Mouse (Mus musculus): ENCODE results near the gene 2310050C09Rik. TPM values are rescaled to one million over a fixed set of nuclear protein-coding genes. Genes with fewer than 3 reads are reported as not detected.

Gene 2310050C09Rik
- polyA plus RNA-seq (2012), result not detected in 2 replicates

- TF ChIP-seq GATA1 (IDR thresholded peaks at IDR 0.05; ENCODE audit: low read length), result no peak
Measured at GRCm38 (mm10) chr3:92870116-92870515, at the start of gene 2310050C09Rik. Gene 2310050C09Rik, minus strand, starts transcription at chr3:92870216.

GRCm38 (mm10) chr3:92907571-92907970 is 37.6 kb upstream of the 2310050C09Rik start:
- TF ChIP-seq GATA1 (IDR thresholded peaks at IDR 0.05; ENCODE audit: low read length), result no peak

DNA sequence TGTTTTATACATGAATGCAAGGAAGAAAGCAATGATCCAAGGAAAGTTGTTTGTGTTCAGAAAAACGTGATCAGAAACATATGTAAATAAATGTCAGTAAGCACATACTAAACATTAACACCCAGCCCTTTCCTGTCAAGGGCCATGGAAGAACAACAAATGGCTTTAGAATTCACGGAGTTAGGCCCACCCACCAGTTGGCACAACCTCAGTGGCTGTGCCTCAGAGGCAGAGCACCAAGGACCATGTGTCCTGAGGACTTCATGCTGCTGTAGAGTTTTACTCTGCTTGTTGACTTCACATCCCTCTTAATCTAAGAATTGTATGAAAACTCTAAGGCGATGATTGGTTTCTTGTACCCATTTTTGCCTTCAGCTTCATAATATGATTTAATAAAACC is 35.2 kb upstream of the 2310050C09Rik start:
- no peak for TF ChIP-seq GATA1 (IDR thresholded peaks at IDR 0.05; ENCODE audit: low read length)

DNA sequence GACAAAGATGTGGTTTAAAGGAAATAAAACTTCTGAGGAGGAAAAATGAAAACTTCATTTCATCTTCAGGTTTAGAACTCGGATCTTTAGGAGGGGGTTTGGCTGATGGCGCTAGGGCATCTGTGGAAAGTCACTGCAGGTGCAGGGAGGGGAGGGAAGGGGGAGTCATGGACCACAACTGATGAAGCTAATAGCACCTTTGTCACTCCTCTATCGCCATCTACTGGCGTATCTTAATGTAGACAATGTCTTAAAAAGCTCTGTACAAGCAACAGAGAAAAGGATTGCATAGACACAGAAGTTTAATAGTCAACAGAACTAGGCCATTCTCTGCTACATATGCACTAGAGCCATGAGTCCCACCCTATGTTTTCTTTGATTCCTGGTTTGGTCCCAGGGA is 33.6 kb upstream of the 2310050C09Rik start:
- no peak for TF ChIP-seq GATA1 (IDR thresholded peaks at IDR 0.05; ENCODE audit: low read length)

- no peak for TF ChIP-seq GATA1 (IDR thresholded peaks at IDR 0.05; ENCODE audit: low read length)
Measured at GRCm38 (mm10) chr3:92902992-92903391, 33.0 kb upstream of the 2310050C09Rik start.

DNA sequence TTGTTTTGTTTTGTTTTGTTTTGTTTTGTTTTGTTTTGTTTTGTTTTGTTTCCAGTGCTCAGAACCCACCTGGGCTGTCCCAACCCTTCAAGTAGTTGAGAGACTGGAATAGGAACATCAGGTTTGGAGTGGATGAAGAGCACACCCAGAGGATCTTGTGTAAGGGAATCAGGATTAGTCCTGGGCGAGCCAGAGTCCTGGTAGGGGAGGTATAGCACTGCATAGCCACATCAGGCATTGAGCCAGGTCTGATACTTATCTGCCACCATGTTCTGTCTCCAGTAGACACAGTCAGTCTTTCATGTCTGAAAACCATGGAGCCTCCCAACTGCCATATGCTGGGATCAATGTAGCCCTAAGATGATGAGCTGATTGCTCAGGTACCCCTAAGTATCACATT is 24.5 kb upstream of the 2310050C09Rik start:
- no peak for TF ChIP-seq GATA1 (IDR thresholded peaks at IDR 0.05; ENCODE audit: low read length)

GRCm38 (mm10) chr3:92894063-92894462 is 24.0 kb upstream of the 2310050C09Rik start:
- no peak for TF ChIP-seq GATA1 (IDR thresholded peaks at IDR 0.05; ENCODE audit: low read length)

- TF ChIP-seq GATA1 (IDR thresholded peaks at IDR 0.05; ENCODE audit: low read length), result no peak
Measured at GRCm38 (mm10) chr3:92874180-92874579, 4.2 kb upstream of the 2310050C09Rik start.

GRCm38 (mm10) chr3:92851186-92851585 is 18.8 kb downstream of the 2310050C09Rik start, which contains the start of gene Lce1l:
Gene Lce1l, minus strand, starts transcription at chr3:92851286.
- TF ChIP-seq GATA1 (IDR thresholded peaks at IDR 0.05; ENCODE audit: low read length), result no peak

- no peak for TF ChIP-seq GATA1 (IDR thresholded peaks at IDR 0.05; ENCODE audit: low read length)
Measured at GRCm38 (mm10) chr3:92827108-92827507, 42.9 kb downstream of the 2310050C09Rik start, which contains the start of gene Kprp. Gene Kprp, minus strand, starts transcription at chr3:92827247.

DNA sequence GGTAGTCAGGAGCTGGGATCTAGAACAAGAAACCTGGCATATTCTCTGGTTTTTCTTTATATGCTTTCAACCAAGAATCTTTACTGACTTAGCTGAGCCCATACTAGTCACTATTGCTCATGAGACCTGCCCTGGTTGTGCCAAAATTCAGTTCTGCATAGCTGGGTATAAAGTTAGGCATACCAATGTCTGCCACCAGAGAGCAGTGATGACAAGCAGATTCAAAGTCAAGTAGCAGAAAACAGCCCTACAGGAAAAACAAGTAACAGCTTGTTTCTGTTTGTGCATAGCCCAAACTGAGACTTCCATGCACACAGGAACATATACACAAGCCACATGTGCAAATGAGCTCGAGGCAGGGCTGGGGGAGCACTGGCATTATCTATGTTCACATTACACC is 44.2 kb downstream of the 2310050C09Rik start:
- no peak for TF ChIP-seq GATA1 (IDR thresholded peaks at IDR 0.05; ENCODE audit: low read length)

Other genes starting within 250 kb of the 2310050C09Rik start
- gene Lce6a, start 248.6 kb downstream of the 2310050C09Rik start, polyA plus RNA-seq (2012), result not detected in 2 replicates
- gene Lce1a1, start 221.9 kb downstream of the 2310050C09Rik start, polyA plus RNA-seq (2012), result not detected in 2 replicates
- gene Lce1b, start 213.3 kb downstream of the 2310050C09Rik start, polyA plus RNA-seq (2012), result not detected in 2 replicates
- not detected in 2 replicates for gene Lce1a2, start 199.9 kb downstream of the 2310050C09Rik start, polyA plus RNA-seq (2012)
- gene Lce1c, start 191.0 kb downstream of the 2310050C09Rik start, polyA plus RNA-seq (2012), result not detected in 2 replicates
- not detected in 2 replicates for gene Lce1d, start 183.0 kb downstream of the 2310050C09Rik start, polyA plus RNA-seq (2012)
- not detected in 2 replicates for gene Lce1e, start 161.1 kb downstream of the 2310050C09Rik start, polyA plus RNA-seq (2012)
- not detected in 2 replicates for gene Lce1f, start 149.9 kb downstream of the 2310050C09Rik start, polyA plus RNA-seq (2012)
- gene Gm38119, start 131.1 kb downstream of the 2310050C09Rik start, polyA plus RNA-seq (2012), result not detected in 2 replicates
- gene Lce1g, start 117.9 kb downstream of the 2310050C09Rik start, polyA plus RNA-seq (2012), result not detected in 2 replicates
- gene Lce1h, start 105.2 kb downstream of the 2310050C09Rik start, polyA plus RNA-seq (2012), result not detected in 2 replicates
- gene Lce1i, start 91.3 kb downstream of the 2310050C09Rik start, polyA plus RNA-seq (2012), result not detected in 2 replicates
- gene Lce1j, start 79.7 kb downstream of the 2310050C09Rik start, polyA plus RNA-seq (2012), result not detected in 2 replicates
- gene Lce1k, start 62.3 kb downstream of the 2310050C09Rik start, polyA plus RNA-seq (2012), result not detected in 2 replicates
- not detected in 2 replicates for gene Kprp, start 43.0 kb downstream of the 2310050C09Rik start, polyA plus RNA-seq (2012)
- not detected in 2 replicates for gene Lce1l, start 18.9 kb downstream of the 2310050C09Rik start, polyA plus RNA-seq (2012)
- gene Lce3a, start 56.0 kb upstream of the 2310050C09Rik start, polyA plus RNA-seq (2012), result not detected in 2 replicates
- not detected in 2 replicates for gene Lce3b, start 62.8 kb upstream of the 2310050C09Rik start, polyA plus RNA-seq (2012)
- not detected in 2 replicates for gene Lce3c, start 74.3 kb upstream of the 2310050C09Rik start, polyA plus RNA-seq (2012)
- not detected in 2 replicates for gene Lce3d, start 87.2 kb upstream of the 2310050C09Rik start, polyA plus RNA-seq (2012)
- gene Lce3e, start 96.8 kb upstream of the 2310050C09Rik start, polyA plus RNA-seq (2012), result not detected in 2 replicates
- not detected in 2 replicates for gene Lce3f, start 122.0 kb upstream of the 2310050C09Rik start, polyA plus RNA-seq (2012)
- not detected in 2 replicates for gene Crct1, start 145.5 kb upstream of the 2310050C09Rik start, polyA plus RNA-seq (2012)
- not detected in 2 replicates for gene Lce1m, start 148.8 kb upstream of the 2310050C09Rik start, polyA plus RNA-seq (2012)
- not detected in 2 replicates for gene Gm4858, start 198.6 kb upstream of the 2310050C09Rik start, polyA plus RNA-seq (2012)